ENCODE assay signal across 13 mouse cellular contexts in genomic region chr10:107921549-107921948, GRCm38 (mm10). TPM values are rescaled to one million over a fixed set of nuclear protein-coding genes. Genes with fewer than 3 reads are reported as not detected.
A peak's percentile ranks its signal among the peaks of the same experiment; 100 is the strongest.
DNase-seq lines count a peak whose midpoint lies in the region; ATAC-seq lines count a peak whose summit lies in the region.
"Had no signal": no experiment of that assay in that cellular context is flagged by ENCODE, and none has a peak within 500 bp of the region (broad histone marks: within the 10 kb centered on the region; RNA-seq: fewer than 3 reads in every experiment).

No protein-coding gene starts in this region.

- 0 out of 2 replicates have a peak, but pooled peaks cover 2% of the 10 kb centered on the region for H3K9me3 ChIP-seq in forebrain, embryonic 13.5 days (replicated peaks)
- H3K9me3 ChIP-seq: liver, embryonic 12.5 days; midbrain, embryonic 10.5 days had no signal

- no peak overlapping the region for H3K4me3 ChIP-seq in forebrain, embryonic 13.5 days
- H3K4me3 ChIP-seq: liver, embryonic 12.5 days; midbrain, embryonic 10.5 days had no signal

- H3K9ac ChIP-seq in forebrain, embryonic 13.5 days = no peak overlapping the region
- H3K9ac ChIP-seq: liver, embryonic 12.5 days had no signal

- no peaks in the 10 kb centered on the region for H3K27me3 ChIP-seq in forebrain, embryonic 13.5 days
- H3K27me3 ChIP-seq: liver, embryonic 12.5 days had no signal

- no peak overlapping the region for H3K27ac ChIP-seq in forebrain, embryonic 13.5 days
- H3K27ac ChIP-seq: liver, embryonic 12.5 days; midbrain, embryonic 10.5 days had no signal

- H3K4me1 ChIP-seq in forebrain, embryonic 13.5 days = no peaks in the 10 kb centered on the region
- H3K4me1 ChIP-seq: liver, embryonic 12.5 days; midbrain, embryonic 10.5 days had no signal

- no peak overlapping the region for H3K4me2 ChIP-seq in forebrain, embryonic 13.5 days
- H3K4me2 ChIP-seq: liver, embryonic 12.5 days had no signal

- intact Hi-C loops in heart, postnatal 10 days (cut with DNase I) = no loop called here

- no peaks in the 10 kb centered on the region for H3K36me3 ChIP-seq in forebrain, embryonic 13.5 days (ENCODE audit: poor library complexity, severe bottlenecking)
- H3K36me3 ChIP-seq: liver, embryonic 12.5 days; midbrain, embryonic 10.5 days had no signal

- peak; percentile 89 for DNase-seq in heart, adult 11 months
- DNase-seq in heart, postnatal 10 days = no peak
- DNase-seq in ovary, adult 18-20 months (ENCODE audit: low spot score) = peak; percentile 20
- DNase-seq in ovary, postnatal 10 days (ENCODE audit: low spot score) = no peak
- DNase-seq in adrenal gland, postnatal 36 days = peak; percentile 91 to 95
- no peak for DNase-seq in spleen, adult 18-20 months
- DNase-seq: gastrocnemius, postnatal 14 days; kidney, adult 8-10 months had no signal

- 67% methylated on average over 1 of the region's 1 CpGs for WGBS in forebrain, embryonic 13.5 days

- ATAC-seq in megakaryocyte progenitor cell, adult 5-6 weeks (replicated peaks; ENCODE audit: poor library complexity) = peak; percentile 85
- ATAC-seq in forebrain, embryonic 13.5 days = no peak
- ATAC-seq: liver, embryonic 12.5 days had no signal

RNA-seq across cellular contexts. Expression of gene Otogl, which starts 9.6 kb away (rescaled TPM):
- under 1 TPM; 0.05 to 0.07 TPM for total RNA-seq in heart, postnatal 10 days (2021)
- under 1 TPM; 0.23 to 0.30 TPM for total RNA-seq in adrenal gland, postnatal 36 days (2021)
- 2.9 and 3.3 TPM in 2 replicates for total RNA-seq in megakaryocyte progenitor cell, adult 5-6 weeks (2015)
- total RNA-seq in megakaryocyte progenitor cell, adult 5-6 weeks (2017) = 1.5 and 2.0 TPM in 2 replicates
- not detected in 2 replicates for polyA plus RNA-seq in forebrain, embryonic 13.5 days (2015; fragmentation: Nextera tagmentation; extraction: Ambion mirVana)
- total RNA-seq: hematopoietic stem cell, adult 5-6 weeks had no signal
- polyA plus RNA-seq: midbrain, embryonic 10.5 days had no signal

Comparison
In these comparisons a context has a peak if more than half of its experiments do, and no peak if none do; other contexts are left out.
1. DNase-seq: peak in heart, adult 11 months (single experiment), ovary, adult 18-20 months (single experiment) and adrenal gland, postnatal 36 days (2 of 2); none in heart, postnatal 10 days (0 of 2), ovary, postnatal 10 days (single experiment) and spleen, adult 18-20 months (0 of 2).